Mouse (Mus musculus): ENCODE data around the gene Strbp.
A peak's percentile ranks its signal among the peaks of the same experiment; 100 is the strongest.

Strbp gene

DNA sequence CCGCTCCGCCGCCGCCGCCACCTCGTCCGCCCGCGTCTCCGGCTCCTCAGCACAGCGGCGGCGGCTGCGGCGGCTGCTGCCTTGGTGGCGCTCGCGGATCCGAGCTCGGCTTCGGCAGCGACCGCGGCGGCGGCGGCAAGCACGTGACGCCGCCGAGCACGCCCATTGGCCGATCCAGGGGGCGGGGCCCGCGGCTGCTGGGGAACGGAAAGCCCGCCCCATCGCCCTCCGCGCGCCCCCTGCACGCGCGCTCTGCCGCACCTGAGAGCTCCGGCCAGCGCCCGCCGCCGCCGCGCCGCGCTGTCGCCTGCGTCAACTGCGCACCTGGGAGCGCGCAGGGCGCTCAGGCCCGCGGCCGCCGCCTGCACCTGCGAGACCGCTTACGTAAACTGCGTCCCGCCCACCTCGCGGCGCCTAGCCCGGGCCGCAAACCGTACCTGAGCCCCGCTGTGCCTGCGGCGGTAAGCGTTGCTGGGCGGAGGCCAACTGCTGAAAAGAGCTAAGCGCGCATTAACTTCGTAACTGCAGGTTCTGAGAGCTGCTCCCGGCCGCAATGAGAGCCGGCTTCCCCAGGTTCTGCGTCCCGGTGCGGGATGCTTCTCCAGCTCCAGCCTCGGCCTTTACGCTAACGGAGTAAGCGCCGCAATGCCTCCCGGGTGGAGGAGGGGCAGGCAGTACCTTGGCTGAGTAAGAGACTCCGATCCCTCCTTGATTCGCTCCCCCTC is at the start of gene Strbp:
Gene Strbp, minus strand, starts transcription at position 630 of the 725 bp plus-strand sequence.
- peak; percentile 93 for DNase-seq (ENCODE audit: low spot score)

DNA sequence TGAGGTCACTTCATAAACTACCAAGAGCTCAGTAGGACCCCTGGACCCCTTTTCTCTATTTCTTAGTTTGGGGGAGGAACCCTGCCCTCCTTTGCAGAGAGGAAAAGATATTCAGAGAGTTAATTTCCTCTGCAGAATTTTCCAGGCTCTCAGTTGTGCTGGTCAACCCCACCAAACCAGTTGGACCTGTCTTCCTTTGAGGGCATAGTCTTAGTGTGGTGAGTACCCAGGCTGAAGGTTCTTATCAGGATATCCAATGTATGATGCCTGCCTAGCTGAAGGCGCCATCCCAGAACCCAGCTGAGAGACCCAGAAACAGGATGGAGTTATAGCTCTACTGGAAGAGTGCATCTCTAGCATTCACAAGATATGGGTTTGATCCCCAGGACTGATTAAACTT is 47.5 kb upstream of the Strbp start:
- no peak for DNase-seq (ENCODE audit: low spot score)

GRCm38 (mm10) chr2:37749323-37749722 is 45.7 kb upstream of the Strbp start:
- no peak for DNase-seq (ENCODE audit: low spot score)

GRCm38 (mm10) chr2:37748442-37749066 is 44.9 kb upstream of the Strbp start:
- no peak for DNase-seq (ENCODE audit: low spot score)

DNA sequence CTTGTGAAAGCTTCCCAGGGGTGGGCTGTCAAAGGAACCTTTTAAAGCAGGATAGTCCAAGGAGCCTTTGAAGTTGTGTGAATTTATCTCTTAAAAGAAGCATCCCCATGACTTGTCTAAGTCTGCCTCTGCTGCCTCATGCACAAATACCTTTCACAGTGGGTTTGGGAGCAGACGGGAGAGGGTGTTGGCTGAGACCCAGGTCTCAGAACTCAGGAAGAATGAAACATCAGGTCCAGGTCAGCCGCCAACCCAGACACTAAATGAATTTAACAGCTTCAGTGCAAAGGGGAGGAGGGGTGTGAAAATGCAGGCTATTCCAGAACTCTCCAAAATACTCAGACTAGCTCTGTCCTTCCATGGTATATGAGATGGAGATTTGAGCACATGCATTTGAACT is 44.2 kb upstream of the Strbp start:
- no peak for DNase-seq (ENCODE audit: low spot score)

DNA sequence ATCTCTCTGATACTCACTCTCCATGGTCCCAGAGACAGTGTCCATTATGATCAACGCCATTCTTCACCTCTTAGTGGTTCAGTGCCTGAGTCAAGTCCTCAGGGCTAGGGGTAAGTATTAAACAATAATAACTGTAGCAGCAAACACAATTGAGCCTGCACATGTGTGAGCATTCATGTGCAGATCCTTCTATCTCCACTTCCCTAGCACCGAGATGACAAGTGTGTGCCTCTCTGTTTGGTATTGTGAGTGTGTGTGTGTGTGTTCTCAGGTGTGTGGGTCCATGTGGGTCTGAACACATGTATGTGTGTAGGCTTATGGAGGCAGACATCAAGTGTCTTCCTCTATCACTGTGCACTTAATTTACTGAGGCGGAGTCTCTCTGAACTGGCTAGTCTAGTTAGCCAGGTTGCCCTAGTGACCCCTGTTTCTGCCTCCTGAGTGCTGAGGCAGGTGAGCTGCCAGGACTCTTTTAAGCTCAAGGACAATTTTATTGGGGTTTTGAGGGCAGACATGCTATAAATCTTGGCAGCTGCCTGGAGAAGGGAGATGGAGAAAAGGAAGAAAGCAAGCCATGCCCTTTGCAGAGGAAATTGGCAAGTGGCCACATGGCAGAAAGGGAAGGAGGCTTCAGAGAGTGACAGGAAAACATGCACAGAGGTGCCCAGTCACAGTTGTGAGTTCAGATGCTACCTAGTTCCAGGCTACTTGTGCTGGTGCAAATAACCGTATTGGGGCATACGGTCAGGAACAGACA is 42.8 kb upstream of the Strbp start:
- no peak for DNase-seq (ENCODE audit: low spot score)

DNA sequence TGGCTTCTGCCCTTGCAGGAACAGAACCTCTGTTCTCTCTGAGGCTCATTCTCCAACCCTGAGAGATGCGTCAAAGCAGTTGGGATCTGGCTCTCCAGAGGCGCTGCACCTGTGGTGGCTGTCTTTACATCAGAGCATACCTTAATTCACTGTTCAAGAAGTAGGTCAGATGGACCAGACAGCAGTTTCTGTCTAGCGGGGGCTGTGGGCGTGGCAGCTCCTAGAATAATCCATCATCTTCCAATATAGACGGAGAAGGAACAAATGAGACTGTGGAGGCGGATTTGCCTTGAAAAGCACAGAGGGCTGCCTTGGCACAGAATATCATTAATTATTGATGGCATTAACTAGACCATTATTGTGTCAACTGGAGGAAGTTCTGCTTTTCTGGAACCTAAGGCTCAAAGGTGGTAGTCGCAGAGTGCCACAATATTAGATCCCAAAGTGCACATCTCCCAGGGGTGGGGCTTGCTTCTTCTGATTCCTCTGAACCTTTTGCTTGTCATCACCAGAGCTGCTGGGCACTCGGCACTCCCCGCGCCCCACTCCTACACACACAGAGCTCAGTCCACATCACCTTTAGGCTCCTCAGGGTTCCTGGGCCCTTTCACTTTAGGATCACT is 41.2 kb upstream of the Strbp start:
- no peak for DNase-seq (ENCODE audit: low spot score)

DNA sequence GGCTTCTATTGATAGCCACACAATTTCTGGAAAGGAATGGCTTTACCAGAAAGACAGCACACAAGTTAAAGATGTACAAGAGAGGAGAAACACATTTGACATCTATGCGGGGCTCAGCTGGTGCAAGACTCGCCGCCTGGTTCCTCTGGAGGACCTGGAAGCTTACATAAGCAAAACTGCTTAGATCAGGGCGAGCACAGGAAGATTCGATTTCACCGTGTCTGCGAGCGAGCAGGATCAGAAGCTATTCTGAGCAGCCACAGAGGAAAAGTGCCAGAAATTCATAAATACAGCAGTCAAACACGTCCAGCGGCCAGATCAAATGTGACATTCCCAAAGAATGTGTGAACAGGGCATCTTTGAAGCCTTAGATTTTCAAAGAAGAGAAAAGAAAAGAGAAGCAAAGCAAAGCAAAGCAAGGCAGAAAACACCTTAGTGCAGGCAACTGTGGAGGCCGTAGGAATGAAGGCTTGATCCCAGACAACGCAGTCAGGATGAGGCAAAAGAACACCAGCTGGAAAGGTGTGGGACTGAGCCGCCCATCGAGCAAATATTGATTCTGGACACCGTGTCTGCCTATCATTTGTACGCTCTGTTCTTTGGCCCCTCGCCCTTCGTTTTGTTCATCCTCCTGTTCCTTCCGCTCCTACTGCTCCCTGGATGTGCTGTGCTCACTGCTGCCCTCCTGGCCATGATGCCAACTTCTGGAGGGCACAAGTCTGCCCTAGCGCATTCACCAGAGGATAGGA is 38.3 kb upstream of the Strbp start:
- no peak for DNase-seq (ENCODE audit: low spot score)

DNA sequence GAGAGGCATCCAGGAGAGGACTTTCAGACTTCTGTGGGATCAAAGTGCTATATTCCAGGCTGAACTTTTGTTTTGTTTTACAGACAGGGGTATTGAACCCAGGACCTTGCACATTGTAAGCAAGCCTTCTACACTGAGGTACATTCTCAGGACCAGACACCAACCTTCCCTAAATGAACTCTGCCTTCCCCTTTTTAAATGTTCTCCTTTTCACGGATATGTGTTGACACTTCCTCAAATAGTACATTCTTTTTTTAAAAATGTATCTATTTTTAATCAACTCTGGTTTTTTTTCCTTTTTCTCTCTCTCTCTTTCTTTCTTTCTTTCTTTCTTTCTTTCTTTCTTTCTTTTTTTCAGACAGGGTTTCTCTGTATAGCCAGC is 32.1 kb upstream of the Strbp start:
- DNase-seq (ENCODE audit: low spot score), result no peak

DNA sequence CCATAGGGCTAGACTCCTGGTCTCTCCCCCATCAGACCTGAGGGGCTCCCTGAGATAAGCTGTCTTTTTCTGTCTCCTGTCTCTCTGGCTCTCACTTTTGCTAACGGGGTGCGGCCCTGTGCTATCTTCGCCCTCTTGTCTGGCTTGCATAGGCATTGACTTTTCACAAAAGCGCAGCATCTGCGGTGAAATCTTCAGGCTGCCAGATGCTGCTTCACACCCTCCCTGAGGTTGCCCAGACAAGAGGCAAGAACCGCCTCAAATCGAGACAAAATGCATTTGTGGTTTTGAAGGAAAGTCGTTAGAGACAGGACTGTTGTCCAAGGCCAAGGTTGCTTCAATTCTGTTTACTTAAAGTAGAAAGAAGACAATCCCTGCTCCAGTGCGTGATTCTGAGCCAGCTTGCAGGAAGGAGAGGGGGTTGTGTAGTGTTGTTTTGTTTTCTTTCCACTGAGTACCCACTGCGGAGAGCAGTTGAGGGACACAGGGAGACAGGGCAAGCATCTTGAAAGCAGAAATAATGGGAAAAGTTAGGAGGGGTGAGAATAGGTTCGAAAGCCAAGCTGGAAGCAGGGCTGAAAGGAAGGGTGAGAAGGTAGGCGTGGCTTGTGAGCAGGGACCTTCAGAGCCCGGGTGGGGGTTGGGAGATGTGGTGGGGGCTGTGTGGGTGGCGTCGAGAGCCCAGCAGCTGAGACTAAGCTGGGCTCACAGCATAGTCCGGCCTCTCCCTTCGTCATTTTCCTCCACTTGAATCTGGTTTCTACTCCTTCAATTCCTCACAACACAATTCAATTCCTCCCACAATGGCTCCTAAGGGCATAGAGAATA is 31.5 kb upstream of the Strbp start:
- DNase-seq (ENCODE audit: low spot score), result peak; percentile 20

DNA sequence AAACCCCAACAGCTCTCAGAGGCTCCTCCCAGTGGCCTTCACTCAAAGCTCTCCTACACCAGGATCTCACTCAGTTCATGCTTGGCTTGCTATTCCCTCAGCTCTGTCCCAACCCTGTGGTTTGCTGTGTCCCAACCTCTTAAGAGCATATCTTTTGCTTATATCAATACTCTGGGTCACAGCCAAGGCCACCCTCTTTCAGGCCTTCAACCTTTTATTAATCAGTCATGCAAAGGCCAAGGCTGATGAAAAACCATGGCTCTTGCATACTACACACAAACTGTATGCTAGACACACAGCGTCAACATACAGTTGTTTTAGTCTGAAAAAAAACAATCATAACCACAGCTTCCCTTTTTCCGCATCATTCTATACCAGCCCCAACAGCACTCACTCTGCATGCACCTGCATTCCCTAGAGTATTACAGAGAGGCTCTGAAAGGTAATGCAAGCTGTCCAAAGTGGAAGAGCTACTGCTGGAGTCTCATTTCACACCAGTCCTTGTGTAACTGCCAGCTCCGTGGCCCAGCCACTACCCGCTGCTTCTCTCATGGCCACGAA is 27.7 kb upstream of the Strbp start:
- DNase-seq (ENCODE audit: low spot score), result no peak

- no peak for DNase-seq (ENCODE audit: low spot score)
Observed at GRCm38 (mm10) chr2:37724231-37724630, 20.6 kb upstream of the Strbp start.

- DNase-seq (ENCODE audit: low spot score), result no peak
Observed at GRCm38 (mm10) chr2:37723501-37724090, 19.9 kb upstream of the Strbp start.

GRCm38 (mm10) chr2:37722674-37723465 is 19.2 kb upstream of the Strbp start:
- no peak for DNase-seq (ENCODE audit: low spot score)

GRCm38 (mm10) chr2:37716266-37716665 is 12.6 kb upstream of the Strbp start:
- DNase-seq (ENCODE audit: low spot score), result no peak

DNA sequence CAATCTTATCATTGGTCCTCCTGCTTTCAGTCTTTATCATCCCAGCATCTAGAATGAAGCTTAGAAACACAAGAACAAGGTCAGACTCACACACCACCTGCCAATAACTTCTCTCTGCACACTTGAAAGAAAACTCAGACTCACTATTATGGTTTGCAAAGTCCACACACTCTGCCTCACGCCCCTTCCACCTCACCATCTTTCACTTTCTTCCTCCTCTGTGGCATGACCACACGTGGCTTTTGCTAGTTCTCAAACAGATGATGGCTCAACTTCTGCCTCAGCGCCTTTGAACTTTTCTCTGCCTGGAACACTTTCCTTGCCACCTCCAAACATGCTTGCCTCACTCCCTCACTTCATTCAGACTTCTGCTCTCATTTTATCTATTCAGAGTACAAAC is 11.7 kb upstream of the Strbp start:
- DNase-seq (ENCODE audit: low spot score), result no peak

GRCm38 (mm10) chr2:37713100-37713499 is 9.4 kb upstream of the Strbp start:
- DNase-seq (ENCODE audit: low spot score), result no peak

GRCm38 (mm10) chr2:37708835-37709234 is 5.2 kb upstream of the Strbp start:
- no peak for DNase-seq (ENCODE audit: low spot score)

GRCm38 (mm10) chr2:37704141-37704760 is 592 bp upstream of the Strbp start:
- DNase-seq (ENCODE audit: low spot score), result no peak
